Mouse (Mus musculus): ENCODE data around the gene Gcn1l1.

The Gcn1l1 gene

GRCm38 (mm10) chr5:115529364-115529741 lies 35.7 kb upstream of the Gcn1l1 start:
- TF ChIP-seq GATA4 (IDR thresholded peaks at IDR 0.05; ENCODE audit: insufficient replicate concordance, low read length) = no peak

GRCm38 (mm10) chr5:115529742-115530446 lies 35.2 kb upstream of the Gcn1l1 start:
- no peak for TF ChIP-seq GATA4 (IDR thresholded peaks at IDR 0.05; ENCODE audit: insufficient replicate concordance, low read length)

- no peak for TF ChIP-seq GATA4 (IDR thresholded peaks at IDR 0.05; ENCODE audit: insufficient replicate concordance, low read length)
Observed at GRCm38 (mm10) chr5:115530447-115530809, 34.6 kb upstream of the Gcn1l1 start.

- TF ChIP-seq GATA4 (IDR thresholded peaks at IDR 0.05; ENCODE audit: insufficient replicate concordance, low read length) = peak; percentile 87; the same call in 1 of the 2 replicates
Observed at GRCm38 (mm10) chr5:115531671-115532270, 33.3 kb upstream of the Gcn1l1 start.

- no peak for TF ChIP-seq GATA4 (IDR thresholded peaks at IDR 0.05; ENCODE audit: insufficient replicate concordance, low read length)
Observed at GRCm38 (mm10) chr5:115534290-115534731, 30.7 kb upstream of the Gcn1l1 start.

- no peak for TF ChIP-seq GATA4 (IDR thresholded peaks at IDR 0.05; ENCODE audit: insufficient replicate concordance, low read length)
Observed at GRCm38 (mm10) chr5:115534856-115535255, 30.2 kb upstream of the Gcn1l1 start.

GRCm38 (mm10) chr5:115535635-115536034 lies 29.4 kb upstream of the Gcn1l1 start:
- no peak for TF ChIP-seq GATA4 (IDR thresholded peaks at IDR 0.05; ENCODE audit: insufficient replicate concordance, low read length)

GRCm38 (mm10) chr5:115538017-115538692 lies 26.9 kb upstream of the Gcn1l1 start:
- TF ChIP-seq GATA4 (IDR thresholded peaks at IDR 0.05; ENCODE audit: insufficient replicate concordance, low read length) = no peak

GRCm38 (mm10) chr5:115538693-115539043 lies 26.4 kb upstream of the Gcn1l1 start:
- TF ChIP-seq GATA4 (IDR thresholded peaks at IDR 0.05; ENCODE audit: insufficient replicate concordance, low read length) = no peak

- TF ChIP-seq GATA4 (IDR thresholded peaks at IDR 0.05; ENCODE audit: insufficient replicate concordance, low read length) = no peak
Observed at GRCm38 (mm10) chr5:115542635-115543384, 22.2 kb upstream of the Gcn1l1 start.

GRCm38 (mm10) chr5:115543509-115544253 lies 21.4 kb upstream of the Gcn1l1 start:
- TF ChIP-seq GATA4 (IDR thresholded peaks at IDR 0.05; ENCODE audit: insufficient replicate concordance, low read length) = no peak

- TF ChIP-seq GATA4 (IDR thresholded peaks at IDR 0.05; ENCODE audit: insufficient replicate concordance, low read length) = no peak
Observed at GRCm38 (mm10) chr5:115544655-115545185, 20.3 kb upstream of the Gcn1l1 start.

GRCm38 (mm10) chr5:115545636-115546035 lies 19.4 kb upstream of the Gcn1l1 start:
- no peak for TF ChIP-seq GATA4 (IDR thresholded peaks at IDR 0.05; ENCODE audit: insufficient replicate concordance, low read length)

- no peak for TF ChIP-seq GATA4 (IDR thresholded peaks at IDR 0.05; ENCODE audit: insufficient replicate concordance, low read length)
Observed at GRCm38 (mm10) chr5:115546536-115546935, 18.5 kb upstream of the Gcn1l1 start.

GRCm38 (mm10) chr5:115547014-115547413 lies 18.0 kb upstream of the Gcn1l1 start:
- no peak for TF ChIP-seq GATA4 (IDR thresholded peaks at IDR 0.05; ENCODE audit: insufficient replicate concordance, low read length)

Data from liver, adult (tissue).